Mouse (Mus musculus): ENCODE measurements at regions not wholly inside any gene's neighbourhood (a gene's known extent, or its start where the extent isn't known, plus 50 kb on each side); places are given as distances from the start of the nearest gene placed in this dataset.

- Histone ChIP-seq H3K27me3 (ENCODE audit: control insufficient read depth, insufficient read depth, low read length) (no peaks in the 10 kb centered on the region), H3K27ac (ENCODE audit: insufficient read depth, low read depth, low read length) (no peak overlapping the region), H3K36me3 (ENCODE audit: control insufficient read depth, insufficient read depth, low read length) (no peaks in the 10 kb centered on the region), H3K4me3 (ENCODE audit: low read depth, low read length) (no peak overlapping the region), H3K4me1 (ENCODE audit: control insufficient read depth, insufficient read depth, insufficient read length, low read length) (no peaks in the 10 kb centered on the region)
- TF ChIP-seq POLR2A (IDR thresholded peaks at IDR 0.05; ENCODE audit: low read depth, low read length), result no peak
- 54% methylated on average over 5 of the region's 5 CpGs for WGBS
Measured at GRCm38 (mm10) chr2:75318190-75318589, 340.9 kb upstream of the Hnrnpa3 start.

- Histone ChIP-seq H3K27ac (ENCODE audit: insufficient read depth, low read depth, low read length) (no peak overlapping the region), H3K36me3 (ENCODE audit: control insufficient read depth, insufficient read depth, low read length) (no peaks in the 10 kb centered on the region), H3K4me3 (ENCODE audit: low read depth, low read length) (no peak overlapping the region), H3K4me1 (ENCODE audit: control insufficient read depth, insufficient read depth, insufficient read length, low read length) (no peaks in the 10 kb centered on the region), H3K27me3 (ENCODE audit: control insufficient read depth, insufficient read depth, low read length) (no peaks in the 10 kb centered on the region)
- 89% methylated on average over 10 of the region's 10 CpGs for WGBS
- TF ChIP-seq CTCF (IDR thresholded peaks at IDR 0.05; ENCODE audit: extremely low read depth, insufficient read length, insufficient replicate concordance, low read depth, low read length) (no peak), POLR2A (IDR thresholded peaks at IDR 0.05; ENCODE audit: low read depth, low read length) (no peak)
Measured at GRCm38 (mm10) chr2:75324146-75324749, 334.8 kb upstream of the Hnrnpa3 start.

GRCm38 (mm10) chr2:75329598-75329997 lies 329.5 kb upstream of the Hnrnpa3 start:
- H3K4me3 ChIP-seq (ENCODE audit: low read depth, low read length), result no peak overlapping the region
- H3K27ac ChIP-seq (ENCODE audit: insufficient read depth, low read depth, low read length), result no peak overlapping the region
- 70% methylated on average over 2 of the region's 2 CpGs for WGBS
- no peaks in the 10 kb centered on the region for H3K36me3 ChIP-seq (ENCODE audit: control insufficient read depth, insufficient read depth, low read length)
- TF ChIP-seq CTCF (IDR thresholded peaks at IDR 0.05; ENCODE audit: extremely low read depth, insufficient read length, insufficient replicate concordance, low read depth, low read length) (no peak), POLR2A (IDR thresholded peaks at IDR 0.05; ENCODE audit: low read depth, low read length) (no peak)
- H3K4me1 ChIP-seq (ENCODE audit: control insufficient read depth, insufficient read depth, insufficient read length, low read length), result no peaks in the 10 kb centered on the region
- H3K27me3 ChIP-seq (ENCODE audit: control insufficient read depth, insufficient read depth, low read length), result no peaks in the 10 kb centered on the region

GRCm38 (mm10) chr2:75341310-75341709 lies 317.8 kb upstream of the Hnrnpa3 start:
- no peaks in the 10 kb centered on the region for H3K4me1 ChIP-seq (ENCODE audit: control insufficient read depth, insufficient read depth, insufficient read length, low read length)
- H3K27ac ChIP-seq (ENCODE audit: insufficient read depth, low read depth, low read length), result no peak overlapping the region
- TF ChIP-seq POLR2A (IDR thresholded peaks at IDR 0.05; ENCODE audit: low read depth, low read length) (no peak), CTCF (IDR thresholded peaks at IDR 0.05; ENCODE audit: extremely low read depth, insufficient read length, insufficient replicate concordance, low read depth, low read length) (no peak)
- no peak overlapping the region for H3K4me3 ChIP-seq (ENCODE audit: low read depth, low read length)
- no peaks in the 10 kb centered on the region for H3K36me3 ChIP-seq (ENCODE audit: control insufficient read depth, insufficient read depth, low read length)
- WGBS, result 17% methylated on average over 2 of the region's 2 CpGs
- H3K27me3 ChIP-seq (ENCODE audit: control insufficient read depth, insufficient read depth, low read length), result no peaks in the 10 kb centered on the region

GRCm38 (mm10) chr2:75341726-75342280 lies 317.3 kb upstream of the Hnrnpa3 start:
- WGBS, result 58% methylated on average over 6 of the region's 6 CpGs
- no peak overlapping the region for H3K4me3 ChIP-seq (ENCODE audit: low read depth, low read length)
- no peaks in the 10 kb centered on the region for H3K36me3 ChIP-seq (ENCODE audit: control insufficient read depth, insufficient read depth, low read length)
- H3K27ac ChIP-seq (ENCODE audit: insufficient read depth, low read depth, low read length), result no peak overlapping the region
- no peaks in the 10 kb centered on the region for H3K4me1 ChIP-seq (ENCODE audit: control insufficient read depth, insufficient read depth, insufficient read length, low read length)
- TF ChIP-seq CTCF (IDR thresholded peaks at IDR 0.05; ENCODE audit: extremely low read depth, insufficient read length, insufficient replicate concordance, low read depth, low read length) (no peak), POLR2A (IDR thresholded peaks at IDR 0.05; ENCODE audit: low read depth, low read length) (no peak)
- no peaks in the 10 kb centered on the region for H3K27me3 ChIP-seq (ENCODE audit: control insufficient read depth, insufficient read depth, low read length)

- 75% methylated on average over 3 of the region's 3 CpGs for WGBS
- no peak overlapping the region for H3K27ac ChIP-seq (ENCODE audit: insufficient read depth, low read depth, low read length)
- no peak for TF ChIP-seq POLR2A (IDR thresholded peaks at IDR 0.05; ENCODE audit: low read depth, low read length)
- TF ChIP-seq CTCF (IDR thresholded peaks at IDR 0.05; ENCODE audit: extremely low read depth, insufficient read length, insufficient replicate concordance, low read depth, low read length), result no peak
- H3K36me3 ChIP-seq (ENCODE audit: control insufficient read depth, insufficient read depth, low read length), result no peaks in the 10 kb centered on the region
- H3K4me1 ChIP-seq (ENCODE audit: control insufficient read depth, insufficient read depth, insufficient read length, low read length), result no peaks in the 10 kb centered on the region
- H3K4me3 ChIP-seq (ENCODE audit: low read depth, low read length), result no peak overlapping the region
- H3K27me3 ChIP-seq (ENCODE audit: control insufficient read depth, insufficient read depth, low read length), result no peaks in the 10 kb centered on the region
Measured at GRCm38 (mm10) chr2:75350902-75351301, 308.2 kb upstream of the Hnrnpa3 start.

GRCm38 (mm10) chr2:75351965-75352364 lies 307.1 kb upstream of the Hnrnpa3 start:
- TF ChIP-seq CTCF (IDR thresholded peaks at IDR 0.05; ENCODE audit: extremely low read depth, insufficient read length, insufficient replicate concordance, low read depth, low read length) (no peak), POLR2A (IDR thresholded peaks at IDR 0.05; ENCODE audit: low read depth, low read length) (no peak)
- Histone ChIP-seq H3K36me3 (ENCODE audit: control insufficient read depth, insufficient read depth, low read length) (no peaks in the 10 kb centered on the region), H3K4me1 (ENCODE audit: control insufficient read depth, insufficient read depth, insufficient read length, low read length) (no peaks in the 10 kb centered on the region), H3K27me3 (ENCODE audit: control insufficient read depth, insufficient read depth, low read length) (no peaks in the 10 kb centered on the region), H3K27ac (ENCODE audit: insufficient read depth, low read depth, low read length) (no peak overlapping the region), H3K4me3 (ENCODE audit: low read depth, low read length) (no peak overlapping the region)
- 86% methylated on average over 5 of the region's 5 CpGs for WGBS

Measured in small intestine, adult 2 months (tissue).